Mouse (Mus musculus) kidney, postnatal 0 days (tissue): ENCODE measurements around the gene Gfpt2. TPM values are rescaled to one million over a fixed set of nuclear protein-coding genes. Genes with fewer than 3 reads are reported as not detected.

ENCODE experiments used
- ATAC-seq: fragments of 200-750 bp; cut with Nextera tagmentation; replicated peaks from 2 replicates; pipeline ENCODE4 v1.8.0; 2017; ENCODE audit warnings: low read depth, moderate number of reproducible peaks, moderate TSS enrichment, moderate library complexity; ENCODE audit not compliant: low FRiP score
- DNase-seq: peaks from one replicate; pipeline ENCODE4 v3.0.0-alpha.2; 2016; ENCODE audit warnings: low spot score
- H3K27ac ChIP-seq: fragments of 300-500 bp; sonication (generic); 2 replicates; pipeline ENCODE4 v1.5.1; 2014; ENCODE audit warnings: mild to moderate bottlenecking
- H3K27me3 ChIP-seq: fragments of 300-500 bp; sonication (generic); 2 replicates; pipeline ENCODE4 v1.6.1; 2014; ENCODE audit warnings: low read length, mixed read lengths; ENCODE audit not compliant: insufficient read depth
- H3K36me3 ChIP-seq: fragments of 300-500 bp; sonication (generic); 2 replicates; pipeline ENCODE4 v1.6.1; 2014; ENCODE audit warnings: low read length, mixed read lengths; ENCODE audit not compliant: insufficient read depth
- H3K4me1 ChIP-seq: fragments of 300-500 bp; sonication (generic); replicated peaks from 2 replicates; pipeline ENCODE4 v1.6.1; 2014; ENCODE audit warnings: antibody characterized with exemption, low read length, mixed read lengths; ENCODE audit not compliant: insufficient read depth
- H3K4me2 ChIP-seq: fragments of 300-500 bp; sonication (generic); 2 replicates; pipeline ENCODE4 v1.6.1; 2014; ENCODE audit warnings: mild to moderate bottlenecking, low read length, moderate library complexity, mixed read lengths
- H3K4me3 ChIP-seq: fragments of 300-500 bp; sonication (generic); replicated peaks from 2 replicates; pipeline ENCODE4 v1.5.1; 2014; ENCODE audit warnings: low read depth, low read length
- H3K9ac ChIP-seq: fragments of 300-500 bp; sonication (generic); 2 replicates; pipeline ENCODE4 v1.6.1; 2014; ENCODE audit warnings: low read depth, low read length
- H3K9me3 ChIP-seq: fragments of 300-500 bp; sonication (generic); replicated peaks from 2 replicates; pipeline ENCODE4 v1.6.1; 2016; ENCODE audit warnings: low read length, inconsistent platforms, mixed read lengths
- CTCF ChIP-seq: IDR thresholded peaks from 2 replicates; pipeline ENCODE4 v1.5.1; 2016; ENCODE audit warnings: antibody characterized with exemption, low read depth, mild to moderate bottlenecking, moderate library complexity
- WGBS: fragments of 180-500 bp; shearing (Covaris S2); extraction: QIAGEN DNeasy Blood & Tissue Kit; methylation state at CpG from one replicate; pipeline ENCODE4 v1.1.7; 2014; 5-methylcytosine and 5-hydroxymethylcytosine counted together
- microRNA-seq: library from miRNA; unstranded; fragments of <30 nt; microRNA quantifications from one replicate; pipeline ENCODE4, GENCODE M21; 2016
- polyA plus RNA-seq: library from polyadenylated mRNA; unstranded; fragments of >200 nt; fragmentation: Nextera tagmentation; extraction: Ambion mirVana; gene quantifications from 2 replicates; pipeline ENCODE4 v1.2.1, GENCODE M21; 2015

Gfpt2 gene
- polyA plus RNA-seq, 1 experiment from 2014 or later, result 7.3 TPM

- no peak overlapping the region for H3K4me3 ChIP-seq
- no peaks in the 10 kb centered on the region for H3K27me3 ChIP-seq
- peaks cover 37% of the 10 kb centered on the region for H3K36me3 ChIP-seq
- peak; percentile 84 for TF ChIP-seq CTCF
- H3K9ac ChIP-seq, result no peak overlapping the region
- H3K27ac ChIP-seq, result no peak overlapping the region
- ATAC-seq (no peak), DNase-seq (peak; percentile 80)
- no peaks in the 10 kb centered on the region for H3K4me1 ChIP-seq
- no peaks in the 10 kb centered on the region for H3K9me3 ChIP-seq
- no peak overlapping the region for H3K4me2 ChIP-seq
Observed at GRCm38 (mm10) chr11:49869762-49870161, 75.8 kb downstream of the Gfpt2 start.

GRCm38 (mm10) chr11:49871914-49872313, 77.9 kb downstream of the Gfpt2 start:
- no peak overlapping the region for H3K4me3 ChIP-seq
- H3K27me3 ChIP-seq, result no peaks in the 10 kb centered on the region
- no peak overlapping the region for H3K9ac ChIP-seq
- peak; percentile 67 for DNase-seq
- no peaks in the 10 kb centered on the region for H3K9me3 ChIP-seq
- no peak for ATAC-seq
- peaks cover 33% of the 10 kb centered on the region for H3K36me3 ChIP-seq
- peak; percentile 78 for TF ChIP-seq CTCF
- H3K4me2 ChIP-seq, result no peak overlapping the region
- H3K27ac ChIP-seq, result no peak overlapping the region
- H3K4me1 ChIP-seq, result no peaks in the 10 kb centered on the region
- 60% methylated on average over 6 of the region's 6 CpGs for WGBS

- DNase-seq, result no peak
- 93% methylated on average over 6 of the region's 6 CpGs for WGBS
- Histone ChIP-seq H3K27me3 (no peaks in the 10 kb centered on the region), H3K9ac (no peak overlapping the region), H3K36me3 (peaks cover 28% of the 10 kb centered on the region), H3K4me1 (no peaks in the 10 kb centered on the region), H3K9me3 (no peaks in the 10 kb centered on the region), H3K4me3 (no peak overlapping the region), H3K4me2 (no peak overlapping the region), H3K27ac (no peak overlapping the region)
- ATAC-seq, result no peak
- TF ChIP-seq CTCF, result no peak
Observed at GRCm38 (mm10) chr11:49872779-49873178, 78.8 kb downstream of the Gfpt2 start.

GRCm38 (mm10) chr11:49876948-49877817, 83.2 kb downstream of the Gfpt2 start:
- H3K4me1 ChIP-seq, result no peaks in the 10 kb centered on the region
- 85% methylated on average over 8 of the region's 8 CpGs for WGBS
- no peak for ATAC-seq
- no peak overlapping the region for H3K4me2 ChIP-seq
- no peak overlapping the region for H3K27ac ChIP-seq
- DNase-seq, result peak; percentile 60
- peaks cover 32% of the 10 kb centered on the region for H3K36me3 ChIP-seq
- no peaks in the 10 kb centered on the region for H3K27me3 ChIP-seq
- no peak overlapping the region for H3K4me3 ChIP-seq
- TF ChIP-seq CTCF, result no peak
- H3K9me3 ChIP-seq, result no peaks in the 10 kb centered on the region
- no peak overlapping the region for H3K9ac ChIP-seq

GRCm38 (mm10) chr11:49879950-49880642, 86.1 kb downstream of the Gfpt2 start:
- no peak overlapping the region for H3K4me2 ChIP-seq
- DNase-seq (no peak), ATAC-seq (no peak)
- H3K36me3 ChIP-seq, result peaks cover 28% of the 10 kb centered on the region
- H3K27ac ChIP-seq, result no peak overlapping the region
- no peak overlapping the region for H3K9ac ChIP-seq
- WGBS, result 87% methylated on average over 3 of the region's 3 CpGs
- H3K4me1 ChIP-seq, result no peaks in the 10 kb centered on the region
- no peaks in the 10 kb centered on the region for H3K9me3 ChIP-seq
- no peaks in the 10 kb centered on the region for H3K27me3 ChIP-seq
- H3K4me3 ChIP-seq, result no peak overlapping the region
- no peak for TF ChIP-seq CTCF

- Histone ChIP-seq H3K4me2 (no peak overlapping the region), H3K27ac (no peak overlapping the region), H3K4me3 (no peak overlapping the region), H3K36me3 (peaks cover 30% of the 10 kb centered on the region), H3K9me3 (no peaks in the 10 kb centered on the region), H3K4me1 (no peaks in the 10 kb centered on the region), H3K9ac (no peak overlapping the region), H3K27me3 (no peaks in the 10 kb centered on the region)
- TF ChIP-seq CTCF, result no peak
- WGBS, result 86% methylated on average over 3 of the region's 3 CpGs
- DNase-seq (no peak), ATAC-seq (no peak)
Observed at GRCm38 (mm10) chr11:49883394-49883793, 89.4 kb downstream of the Gfpt2 start.

Small RNAs within 50 kb of the gene (microRNA-seq; reads per million reads assigned to microRNA genes)
- not detected for gene Gm23813

Other genes with a start within 250 kb of the Gfpt2 start
- gene Olfr1380, start 237.3 kb upstream of the Gfpt2 start, polyA plus RNA-seq, result not detected in 2 replicates
- gene Flt4, start 184.9 kb upstream of the Gfpt2 start, polyA plus RNA-seq, result 5.3 and 5.6 TPM in 2 replicates
- not detected in 2 replicates for gene Scgb3a1, start 130.6 kb upstream of the Gfpt2 start, polyA plus RNA-seq
- 54.4 and 55.0 TPM in 2 replicates for gene Cnot6, start 81.5 kb upstream of the Gfpt2 start, polyA plus RNA-seq
- gene Mapk9, start 52.6 kb downstream of the Gfpt2 start, polyA plus RNA-seq, result 25.5 and 26.0 TPM in 2 replicates
- gene Rasgef1c, start 107.7 kb downstream of the Gfpt2 start, polyA plus RNA-seq, result 0.10 and 0.18 TPM in 2 replicates
- gene Rnf130, start 231.2 kb downstream of the Gfpt2 start, polyA plus RNA-seq, result 104 TPM in 2 replicates